Mouse (Mus musculus) cerebellum, adult 18-20 months (tissue): ENCODE data around the gene Rpl15.
"Not testable (repeated sequence)": the region's sequence is repeated elsewhere in the genome, so short reads cannot be mapped to it uniquely, and the experiment has no call there.

Source experiments
- DNase-seq, 2 experiments: peaks; one replicate each; pipeline ENCODE4 v3.0.0; 2021

The Rpl15 gene

DNA sequence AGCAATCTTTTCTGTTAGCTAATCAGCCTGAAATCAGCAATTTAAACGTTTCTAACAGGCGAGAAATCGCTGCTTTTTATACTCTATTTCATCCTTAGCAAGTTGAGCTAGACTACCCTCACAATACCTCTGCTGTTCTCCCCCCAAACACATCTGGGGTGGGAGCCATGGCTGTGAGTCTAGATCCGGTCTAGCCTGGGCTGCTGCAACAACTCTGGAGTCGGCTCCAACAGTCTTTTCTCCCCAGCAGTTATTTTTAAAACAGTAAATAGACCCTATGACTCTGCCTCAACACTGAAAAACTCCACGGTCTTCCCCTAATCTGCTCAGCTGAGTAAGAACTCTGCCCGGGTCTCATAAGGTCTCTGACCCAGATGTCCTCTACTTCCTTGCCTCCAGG, 31.1 kb downstream of the Rpl15 start:
- no peak for DNase-seq

DNA sequence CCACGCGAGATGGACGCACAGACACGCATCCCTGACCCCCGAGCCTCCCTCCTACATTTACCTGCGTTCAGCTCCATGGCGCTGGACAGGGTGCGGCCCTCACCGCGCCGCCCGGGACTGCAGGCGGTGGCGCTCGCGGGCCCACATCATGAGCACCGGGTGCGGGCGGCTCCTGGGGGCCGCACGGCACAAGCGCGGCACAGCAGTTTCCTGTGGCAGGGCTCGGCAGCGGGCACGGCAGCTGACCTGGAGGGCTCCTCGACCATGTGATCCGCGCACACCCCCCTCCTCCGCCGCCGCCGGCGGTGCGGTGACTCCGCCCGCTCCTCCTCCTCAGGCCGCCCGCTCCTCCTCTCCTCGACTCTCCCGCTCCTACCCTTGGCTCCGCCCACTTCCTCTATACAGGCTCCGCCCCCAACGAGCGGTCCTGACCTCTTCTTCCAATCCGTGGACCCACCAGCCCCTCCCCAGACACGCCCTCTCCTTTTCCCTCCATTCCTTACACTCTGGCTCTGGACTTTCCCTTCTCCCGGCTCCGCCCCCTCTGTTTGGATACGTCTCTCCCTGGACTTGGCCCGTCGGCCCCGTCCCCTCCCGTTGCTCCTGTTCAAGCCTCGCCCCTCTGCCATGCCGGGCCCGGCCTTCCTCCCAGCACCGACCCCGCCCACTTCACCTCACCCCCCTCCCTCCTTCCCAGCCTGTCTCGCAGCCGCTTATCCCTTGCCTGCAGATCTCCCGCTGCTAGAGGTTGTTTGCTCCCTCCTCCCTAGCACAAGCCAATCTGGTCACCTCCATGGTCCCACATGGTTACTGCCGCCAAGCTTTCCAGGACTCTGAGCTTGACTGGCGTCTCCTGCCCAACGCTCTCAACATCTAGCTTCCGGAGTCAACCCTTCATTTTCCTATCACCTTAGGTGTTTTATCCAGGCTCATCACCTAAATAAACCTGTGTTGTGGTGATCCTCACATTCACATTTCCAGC, 32.1 kb downstream of the Rpl15 start, which contains the start of gene Nr1d2:
Gene Nr1d2 (minus strand): TSS at position 378 of the 982 bp plus-strand sequence.
- DNase-seq: peak; percentile 98 to 100

DNA sequence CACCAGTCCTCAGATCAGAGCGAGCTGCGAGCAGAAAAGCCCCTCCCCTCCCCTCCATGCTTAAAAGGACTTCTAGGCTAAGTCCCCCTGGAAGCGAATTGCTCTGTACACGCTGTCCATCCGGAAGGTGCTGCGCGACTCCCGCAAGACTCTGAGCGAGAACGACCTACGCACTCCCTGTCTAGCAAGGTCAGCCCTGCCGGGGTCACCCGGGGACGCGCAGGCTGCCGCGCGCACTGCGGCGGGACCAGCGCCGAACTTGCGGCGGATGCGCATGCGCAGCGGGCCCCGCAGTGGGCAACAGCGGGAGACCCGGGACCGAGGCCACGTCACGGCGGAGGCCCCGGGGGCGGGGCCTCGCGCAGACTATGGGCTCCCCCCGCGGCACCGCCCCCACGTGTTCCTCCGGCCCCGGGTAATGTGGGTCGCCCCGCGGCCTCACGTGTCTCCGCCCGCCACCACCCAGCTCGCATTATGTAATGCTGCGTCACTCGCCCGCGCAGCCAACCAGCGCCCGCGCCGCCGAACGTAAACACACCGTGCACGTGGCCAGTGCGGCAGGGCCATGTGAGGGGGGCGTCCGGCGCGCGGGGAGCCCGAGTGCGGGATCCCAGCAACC, 33.0 kb downstream of the Rpl15 start:
- peak; percentile 97 to 99 for DNase-seq

DNA sequence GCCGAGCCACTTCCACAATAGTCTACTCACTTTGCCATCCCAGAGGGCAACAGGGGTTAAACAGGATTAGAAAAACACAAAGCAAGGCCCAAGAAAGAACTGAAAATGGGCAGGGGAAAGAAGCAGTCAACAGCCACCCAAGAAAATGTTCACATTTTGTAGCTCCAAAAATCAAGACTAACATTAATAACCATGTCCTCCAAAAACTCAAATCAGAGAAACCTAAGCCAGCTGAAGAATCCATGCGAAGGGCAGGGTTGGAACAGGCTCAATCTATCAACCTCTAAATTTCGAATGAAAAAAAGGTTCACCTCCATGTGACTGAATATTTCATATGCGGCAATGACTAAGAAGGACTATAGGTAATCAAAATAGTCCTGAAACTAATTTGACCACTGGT, 33.8 kb downstream of the Rpl15 start:
- DNase-seq: no peak

DNA sequence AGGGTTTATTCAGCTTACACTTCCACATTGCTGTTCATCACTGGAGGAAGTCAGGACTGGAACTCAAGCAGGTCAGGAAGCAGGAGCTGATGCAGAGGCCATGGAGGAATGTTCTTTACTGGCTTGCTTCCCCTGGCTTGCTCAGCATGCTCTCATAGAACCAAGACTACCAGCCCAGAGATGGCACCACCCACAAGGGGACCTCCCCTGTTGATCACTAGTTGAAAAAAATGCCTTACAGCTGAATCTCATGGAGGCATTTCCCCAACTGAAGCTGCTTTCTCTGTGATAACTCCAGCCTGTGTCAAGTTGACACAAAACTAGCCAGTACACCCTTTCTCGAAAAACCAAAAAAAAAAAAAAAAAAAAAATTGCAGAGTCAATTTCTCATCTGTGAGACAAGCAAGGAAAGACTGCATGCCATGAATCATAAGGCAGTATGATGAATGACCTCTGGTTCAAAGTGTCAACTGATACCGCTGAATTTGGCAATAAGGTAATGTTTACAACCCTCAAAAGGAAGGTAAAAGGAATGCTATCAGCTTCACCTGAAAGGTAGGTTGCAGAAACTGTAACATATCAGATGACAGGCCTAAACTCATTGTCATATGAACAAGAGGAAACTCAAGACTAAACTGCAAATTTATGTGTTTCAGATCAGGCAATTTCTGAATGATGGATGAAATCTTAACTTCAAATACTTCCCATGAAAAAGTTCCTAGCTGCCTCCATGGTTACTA, 34.5 kb downstream of the Rpl15 start:
- not testable (repeated sequence) for DNase-seq

DNA sequence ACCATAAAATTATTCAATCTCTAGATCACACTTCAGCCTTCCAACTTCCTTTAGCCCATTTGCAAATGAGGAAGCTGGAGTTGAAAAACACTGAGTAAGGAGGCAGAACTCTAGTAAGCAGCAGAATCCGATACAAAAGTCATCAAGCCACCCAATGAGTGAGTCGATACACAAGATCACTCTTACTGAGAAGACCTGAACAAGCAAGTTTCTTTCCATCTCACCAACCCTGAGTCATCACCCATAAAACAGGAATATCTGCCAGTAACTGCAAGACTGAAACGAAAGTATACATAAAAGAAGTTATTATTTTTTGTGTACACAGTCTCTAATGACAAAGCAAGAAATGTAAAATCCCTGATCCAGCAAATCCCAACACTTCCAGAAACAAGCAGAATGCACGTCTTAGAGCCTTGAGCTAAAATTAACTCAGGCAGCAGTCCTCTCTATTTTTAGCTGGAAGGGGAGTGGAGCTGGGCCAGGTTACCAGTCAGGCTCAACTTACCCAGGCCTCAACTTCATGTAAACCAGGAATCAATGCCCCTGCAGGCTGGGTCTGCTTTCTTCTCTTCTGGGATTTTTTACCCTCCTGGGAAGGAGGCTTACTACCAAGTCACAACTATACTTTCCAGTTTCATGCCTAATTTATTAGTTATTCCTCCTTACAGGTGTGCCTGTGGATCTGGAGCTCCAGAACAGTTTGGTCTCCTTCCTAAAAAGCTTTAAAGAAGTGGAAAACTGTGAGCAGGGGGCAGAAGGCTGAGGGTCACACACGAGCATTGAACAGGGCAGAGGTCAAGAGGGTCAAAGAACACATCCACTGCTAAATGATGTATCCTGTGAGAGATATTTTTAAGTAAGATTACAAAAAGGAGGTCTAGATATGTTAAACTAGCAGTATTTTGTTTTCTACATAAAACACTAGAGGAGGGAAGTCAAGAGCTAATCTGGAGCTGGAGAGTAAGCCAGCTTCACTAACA, 36.9 kb downstream of the Rpl15 start:
- peak in 1 of 2 experiments; percentile 44 for DNase-seq

DNA sequence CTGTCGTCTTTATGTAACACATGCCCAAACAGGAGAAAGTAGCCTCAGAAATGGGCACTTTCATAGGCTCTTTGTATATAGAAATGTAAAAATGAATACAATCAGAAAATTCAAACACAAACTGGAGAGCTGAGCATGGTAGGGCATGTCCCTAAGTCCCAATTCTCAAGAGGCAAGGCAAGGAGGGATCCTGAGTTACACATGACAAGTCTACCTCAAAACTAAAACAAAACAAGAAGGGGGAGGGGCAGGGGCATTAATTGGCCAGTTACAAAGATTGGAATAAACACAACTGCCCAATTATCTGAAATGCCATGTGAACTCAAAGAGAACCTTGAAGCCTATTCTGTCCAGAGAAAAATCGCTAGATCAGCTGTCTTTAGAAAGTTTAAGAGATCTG, 38.1 kb downstream of the Rpl15 start:
- no peak for DNase-seq

DNA sequence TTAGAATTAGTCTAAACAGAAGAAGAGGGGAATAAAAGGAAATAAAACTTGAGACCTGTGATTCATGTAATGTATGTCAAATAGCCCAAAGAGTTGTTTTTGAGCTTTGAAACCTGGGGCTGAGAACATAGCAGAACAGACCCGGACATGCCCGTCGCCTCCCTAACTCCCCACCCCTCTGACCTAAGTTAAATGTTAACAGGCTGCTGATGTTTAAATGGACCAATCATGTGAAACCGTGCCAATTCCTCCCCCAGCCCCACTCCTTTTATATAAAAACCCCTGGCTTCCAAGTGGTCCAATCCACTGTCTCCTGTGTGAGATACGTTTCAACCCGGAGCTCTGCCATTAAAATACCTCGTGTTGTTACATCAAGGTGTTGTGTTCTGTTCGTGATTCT, 39.3 kb downstream of the Rpl15 start:
- not testable (repeated sequence) for DNase-seq

DNA sequence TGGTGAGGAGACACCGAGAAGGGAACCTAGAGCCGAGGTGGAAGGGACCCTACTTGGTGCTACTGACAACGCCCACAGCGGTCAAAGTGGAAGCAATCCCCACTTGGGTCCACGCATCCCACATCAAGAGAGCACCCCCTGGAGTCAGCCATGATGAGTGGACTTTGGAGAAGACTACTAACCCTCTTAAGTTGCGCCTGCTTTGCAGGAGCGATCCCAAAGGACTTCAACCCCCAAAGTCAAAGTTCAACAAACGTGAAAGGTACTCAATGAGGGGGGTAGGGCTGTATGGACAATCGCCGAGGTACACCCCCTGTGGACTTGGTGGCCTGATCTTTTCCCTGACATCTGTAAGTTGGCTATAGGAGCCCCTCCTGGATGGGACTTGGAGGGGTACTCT, 41.4 kb downstream of the Rpl15 start:
- DNase-seq: not testable (repeated sequence)

DNA sequence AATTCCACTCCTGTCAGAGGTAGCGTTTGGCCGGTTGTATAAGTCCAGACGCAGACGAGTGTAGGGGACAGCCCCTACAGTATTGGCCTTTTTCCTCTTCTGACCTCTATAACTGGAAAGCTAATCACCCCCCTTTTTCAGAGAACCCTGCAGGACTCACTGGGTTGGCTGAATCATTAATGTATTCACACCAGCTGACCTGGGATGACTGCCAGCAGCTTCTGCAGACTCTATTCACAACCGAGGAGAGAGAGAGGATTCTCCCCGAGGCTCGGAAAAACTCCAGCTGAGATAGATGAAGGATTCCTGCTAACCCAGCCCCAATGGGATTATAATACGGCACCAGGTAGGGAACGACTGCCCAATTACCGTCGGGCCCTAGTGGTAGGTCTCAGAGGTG, 45.0 kb downstream of the Rpl15 start:
- DNase-seq: peak; percentile 52 to 62

DNA sequence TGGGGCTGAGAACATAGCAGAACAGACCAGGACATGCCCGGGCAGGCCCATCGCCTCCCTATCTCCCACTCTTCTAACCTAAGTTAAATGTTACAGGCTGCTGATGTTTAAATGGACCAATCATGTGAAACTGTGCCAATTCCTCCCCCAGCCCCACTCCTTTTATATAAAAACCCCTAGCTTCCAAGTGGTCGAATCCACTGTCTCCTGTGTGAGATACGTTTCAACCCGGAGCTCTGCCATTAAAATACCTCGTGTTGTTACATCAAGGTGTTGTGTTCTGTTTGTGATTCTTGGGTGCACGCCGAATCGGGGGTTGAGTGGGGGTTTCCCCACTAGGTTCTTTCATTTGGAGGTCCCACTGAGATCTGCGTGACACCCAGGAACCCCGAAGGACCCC, 45.8 kb downstream of the Rpl15 start:
- not testable (repeated sequence) for DNase-seq

DNA sequence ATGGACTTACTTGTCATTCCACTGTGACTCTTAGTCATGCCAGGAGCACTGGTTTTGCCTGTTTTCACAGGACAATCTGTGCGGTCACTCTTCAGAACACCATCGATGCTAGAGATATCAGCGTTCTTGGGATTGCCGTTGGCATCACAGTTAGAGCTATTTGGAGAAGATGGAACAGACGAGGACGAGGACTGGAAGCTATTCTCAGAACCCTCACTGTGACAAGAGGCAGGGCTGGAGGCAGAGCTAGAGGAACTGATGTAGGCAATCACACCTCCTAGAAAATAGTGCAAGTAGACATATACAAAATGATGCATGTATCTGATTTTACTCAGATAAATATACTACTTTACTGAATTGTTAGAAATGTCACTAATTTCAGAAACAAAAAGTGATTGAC, 49.2 kb downstream of the Rpl15 start:
- no peak for DNase-seq
